Mouse (Mus musculus): Measurements from ENCODE around the gene Chsy1. TPM values are rescaled to one million over a fixed set of nuclear protein-coding genes. Genes with fewer than 3 reads are reported as not detected.

Gene Chsy1
- polyA plus RNA-seq (2012; ENCODE audit: insufficient read depth, insufficient read length, missing spikeins) = 10.8 and 11.8 TPM in 2 replicates

DNA sequence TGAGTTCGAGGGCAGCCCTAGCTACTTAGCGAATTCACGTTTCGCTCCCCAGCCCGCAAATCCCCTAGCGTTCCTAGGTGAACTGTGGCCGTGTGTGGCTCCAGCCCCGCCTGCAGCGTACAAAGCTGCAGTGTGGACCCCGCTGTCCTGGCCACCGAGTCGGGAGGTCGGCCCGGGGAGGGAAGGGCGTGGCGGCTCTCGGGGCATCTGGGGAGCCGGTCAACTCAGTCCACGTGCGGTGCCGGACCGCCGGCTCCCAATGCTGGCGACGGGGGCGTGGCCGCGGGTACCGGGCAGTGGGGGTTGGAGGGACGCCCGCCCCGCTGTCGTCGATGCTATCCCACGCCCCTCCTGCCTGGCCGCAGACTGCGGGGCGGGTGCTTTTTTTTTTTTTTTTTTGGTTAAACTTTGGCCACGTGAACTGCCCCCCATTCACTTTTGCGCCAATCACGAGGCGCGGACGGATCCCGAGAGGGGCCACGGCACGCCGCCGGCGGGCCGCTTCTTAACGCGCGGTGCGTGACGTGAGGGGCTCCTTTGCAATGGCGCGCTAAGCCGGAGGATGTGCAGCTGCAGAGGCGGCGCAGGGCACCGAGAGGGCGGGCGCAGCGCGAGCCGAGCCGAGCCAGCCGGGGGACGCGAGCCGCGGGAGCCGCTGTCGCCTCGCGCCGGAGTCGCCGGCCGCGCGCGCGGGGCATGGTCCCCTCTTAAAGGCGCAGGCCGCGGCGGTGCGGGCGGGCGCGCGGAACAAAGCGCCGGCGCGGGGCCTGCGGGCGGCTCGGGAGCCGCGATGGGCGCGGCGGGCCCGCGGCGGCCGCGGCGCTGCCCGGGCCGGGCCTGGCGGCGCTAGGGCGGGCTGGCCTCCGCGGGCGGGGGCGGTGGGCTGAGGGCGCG lies at the start of gene Chsy1:
Gene Chsy1 (plus strand): TSS at position 555 of the 894 bp plus-strand sequence.
- Histone ChIP-seq H3K4me1 (ENCODE audit: control insufficient read depth, insufficient read depth, low read length) (peaks cover 12% of the 10 kb centered on the region), H3K27ac (ENCODE audit: insufficient read depth, low read depth, low read length) (peak within 1 kb of the TSS; percentile 41; the same call in 1 of the 2 replicates), H3K4me3 (ENCODE audit: insufficient read depth, low read length) (peak within 1 kb of the TSS; percentile 73)
- TF ChIP-seq POLR2A (IDR thresholded peaks at IDR 0.05; ENCODE audit: borderline replicate concordance, low read depth, low read length) (no peak), CTCF (IDR thresholded peaks at IDR 0.05; ENCODE audit: low read depth, low read length) (no peak)

GRCm38 (mm10) chr7:66060066-66060956 lies 49.0 kb upstream of the Chsy1 start:
- peak overlapping the region; percentile 40 for H3K27ac ChIP-seq (ENCODE audit: insufficient read depth, low read depth, low read length)
- H3K4me1 ChIP-seq (ENCODE audit: control insufficient read depth, insufficient read depth, low read length) = peaks cover 6% of the 10 kb centered on the region
- TF ChIP-seq CTCF (IDR thresholded peaks at IDR 0.05; ENCODE audit: low read depth, low read length) = no peak
- TF ChIP-seq POLR2A (IDR thresholded peaks at IDR 0.05; ENCODE audit: borderline replicate concordance, low read depth, low read length) = no peak
- H3K4me3 ChIP-seq (ENCODE audit: insufficient read depth, low read length) = peak overlapping the region; percentile 93

DNA sequence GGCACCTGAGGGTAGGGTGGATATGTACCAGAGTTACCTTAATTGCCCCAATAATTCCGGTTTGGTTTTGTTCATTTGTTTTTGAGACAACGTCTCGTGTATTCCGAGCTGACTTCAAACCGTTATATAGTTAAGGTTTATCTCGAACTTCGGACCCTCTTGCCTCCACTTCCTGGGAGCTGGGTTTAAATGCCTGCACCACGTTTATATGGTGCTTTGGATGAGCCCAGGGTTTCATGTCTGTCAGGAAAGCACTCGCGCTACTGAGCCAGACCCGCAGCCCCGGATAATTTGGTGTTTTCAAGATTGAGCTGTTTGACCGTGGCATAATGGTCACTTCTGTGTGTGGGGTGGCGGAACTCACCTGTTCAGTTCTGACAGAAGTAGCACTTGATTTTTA lies 48.3 kb upstream of the Chsy1 start:
- TF ChIP-seq CTCF (IDR thresholded peaks at IDR 0.05; ENCODE audit: low read depth, low read length) (no peak), POLR2A (IDR thresholded peaks at IDR 0.05; ENCODE audit: borderline replicate concordance, low read depth, low read length) (no peak)
- H3K4me1 ChIP-seq (ENCODE audit: control insufficient read depth, insufficient read depth, low read length) = peaks cover 6% of the 10 kb centered on the region
- peak overlapping the region; percentile 93 for H3K4me3 ChIP-seq (ENCODE audit: insufficient read depth, low read length)
- H3K27ac ChIP-seq (ENCODE audit: insufficient read depth, low read depth, low read length) = no peak overlapping the region

- TF ChIP-seq CTCF (IDR thresholded peaks at IDR 0.05; ENCODE audit: low read depth, low read length) (no peak), POLR2A (IDR thresholded peaks at IDR 0.05; ENCODE audit: borderline replicate concordance, low read depth, low read length) (no peak)
- Histone ChIP-seq H3K27ac (ENCODE audit: insufficient read depth, low read depth, low read length) (no peak overlapping the region), H3K4me3 (ENCODE audit: insufficient read depth, low read length) (no peak overlapping the region), H3K4me1 (ENCODE audit: control insufficient read depth, insufficient read depth, low read length) (peaks cover 27% of the 10 kb centered on the region)
Observed at GRCm38 (mm10) chr7:66076411-66076810, 32.9 kb upstream of the Chsy1 start.

DNA sequence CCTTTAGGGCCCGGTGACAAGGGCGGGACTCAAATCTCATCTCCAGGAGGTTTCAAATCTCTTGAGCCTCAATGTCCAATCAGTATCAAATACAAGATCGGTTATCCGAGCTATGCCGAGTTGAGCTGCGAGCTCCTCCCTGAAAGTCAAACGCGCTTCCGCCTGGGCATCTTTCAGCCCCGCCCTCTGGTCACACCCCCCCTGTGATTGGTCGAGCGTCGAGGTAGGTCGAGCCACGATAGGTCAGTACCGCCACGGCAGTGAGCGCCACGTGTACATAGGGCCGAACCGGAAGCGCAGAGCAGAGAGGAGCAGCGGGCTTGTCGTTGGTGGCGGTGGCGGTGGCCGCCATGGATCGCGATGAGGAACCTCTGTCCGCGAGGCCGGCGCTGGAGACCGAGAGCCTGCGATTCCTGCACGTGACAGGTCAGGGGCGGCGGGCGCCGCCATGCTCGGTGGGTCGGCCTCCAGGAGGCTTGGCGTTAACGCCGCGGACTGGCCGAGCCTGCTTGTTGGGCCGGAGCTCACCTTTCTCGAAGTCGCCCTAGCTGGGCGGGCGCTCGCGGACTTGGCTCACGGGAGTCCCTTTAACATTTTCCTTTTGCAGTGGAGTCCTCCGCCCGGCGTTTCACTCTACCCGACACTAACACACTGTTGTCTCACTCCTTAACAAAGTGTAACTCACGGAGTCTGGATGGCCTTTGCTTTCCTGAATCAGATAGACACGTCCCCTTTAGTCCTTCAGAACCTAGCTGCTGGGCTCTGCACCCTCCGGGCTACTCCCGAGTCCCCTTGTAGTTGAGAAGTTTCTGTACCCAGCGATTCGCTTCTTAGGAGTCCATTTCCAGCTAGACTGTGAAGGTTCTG lies 29.7 kb upstream of the Chsy1 start, which contains the start of gene Selenos:
Gene Selenos (plus strand): TSS at position 286 of the 867 bp plus-strand sequence.
- Histone ChIP-seq H3K27ac (ENCODE audit: insufficient read depth, low read depth, low read length) (peak within 1 kb of the TSS; percentile 69), H3K4me3 (ENCODE audit: insufficient read depth, low read length) (peak within 1 kb of the TSS; percentile 81), H3K4me1 (ENCODE audit: control insufficient read depth, insufficient read depth, low read length) (peaks cover 27% of the 10 kb centered on the region)
- TF ChIP-seq POLR2A (IDR thresholded peaks at IDR 0.05; ENCODE audit: borderline replicate concordance, low read depth, low read length) (no peak; the same call in 1 of the 2 replicates), CTCF (IDR thresholded peaks at IDR 0.05; ENCODE audit: low read depth, low read length) (0 out of 2 replicates have a peak, but pooled peaks have one; percentile 5)

GRCm38 (mm10) chr7:66080231-66080613 lies 29.1 kb upstream of the Chsy1 start:
- peak overlapping the region; percentile 69; the same call in 1 of the 2 replicates for H3K27ac ChIP-seq (ENCODE audit: insufficient read depth, low read depth, low read length)

GRCm38 (mm10) chr7:66083757-66084156 lies 25.6 kb upstream of the Chsy1 start:
- no peak overlapping the region for H3K4me3 ChIP-seq (ENCODE audit: insufficient read depth, low read length)
- H3K27ac ChIP-seq (ENCODE audit: insufficient read depth, low read depth, low read length) = no peak overlapping the region
- TF ChIP-seq POLR2A (IDR thresholded peaks at IDR 0.05; ENCODE audit: borderline replicate concordance, low read depth, low read length) (no peak), CTCF (IDR thresholded peaks at IDR 0.05; ENCODE audit: low read depth, low read length) (no peak)
- peaks cover 7% of the 10 kb centered on the region for H3K4me1 ChIP-seq (ENCODE audit: control insufficient read depth, insufficient read depth, low read length)

More at GRCm38 (mm10) chr7:66080231-66080613, 29.1 kb upstream of the Chsy1 start:
- Histone ChIP-seq H3K4me3 (ENCODE audit: insufficient read depth, low read length) (peak overlapping the region; percentile 81), H3K4me1 (ENCODE audit: control insufficient read depth, insufficient read depth, low read length) (peaks cover 23% of the 10 kb centered on the region)
- TF ChIP-seq POLR2A (IDR thresholded peaks at IDR 0.05; ENCODE audit: borderline replicate concordance, low read depth, low read length) (no peak), CTCF (IDR thresholded peaks at IDR 0.05; ENCODE audit: low read depth, low read length) (no peak)

- Histone ChIP-seq H3K27ac (ENCODE audit: insufficient read depth, low read depth, low read length) (no peak overlapping the region), H3K4me3 (ENCODE audit: insufficient read depth, low read length) (no peak overlapping the region), H3K4me1 (ENCODE audit: control insufficient read depth, insufficient read depth, low read length) (peaks cover 7% of the 10 kb centered on the region)
- TF ChIP-seq CTCF (IDR thresholded peaks at IDR 0.05; ENCODE audit: low read depth, low read length) (no peak), POLR2A (IDR thresholded peaks at IDR 0.05; ENCODE audit: borderline replicate concordance, low read depth, low read length) (no peak)
Observed at GRCm38 (mm10) chr7:66084546-66084945, 24.8 kb upstream of the Chsy1 start.

Data from bone marrow macrophage, adult 2 months (primary cell).